Mouse (Mus musculus) neural tube, embryonic 14.5 days (tissue): Measurements from ENCODE around the gene D030056L22Rik. TPM values are rescaled to one million over a fixed set of nuclear protein-coding genes. Genes with fewer than 3 reads are reported as not detected.
A peak's percentile ranks its signal among the peaks of the same experiment; 100 is the strongest.

ENCODE experiments used
- ATAC-seq: fragments of 200-750 bp; cut with Nextera tagmentation; 2 replicates; pipeline ENCODE4 v1.8.0; 2017; ENCODE audit warnings: low read depth, mild to moderate bottlenecking, moderate TSS enrichment, moderate library complexity
- H3K27ac ChIP-seq: fragments of 300-500 bp; sonication (generic); 2 replicates; pipeline ENCODE4 v1.5.1; 2014; ENCODE audit warnings: low read depth, mild to moderate bottlenecking, control low read depth, low read length, moderate library complexity, mixed read lengths
- H3K27me3 ChIP-seq: fragments of 300-500 bp; sonication (generic); 2 replicates; pipeline ENCODE4 v1.6.1; 2014; ENCODE audit warnings: low read length; ENCODE audit not compliant: control insufficient read depth, insufficient read depth
- H3K36me3 ChIP-seq: fragments of 300-500 bp; sonication (generic); 2 replicates; pipeline ENCODE4 v1.6.1; 2014; ENCODE audit warnings: low read length, mixed read lengths; ENCODE audit not compliant: control insufficient read depth, insufficient read depth
- H3K4me1 ChIP-seq: fragments of 300-500 bp; sonication (generic); 2 replicates; pipeline ENCODE4 v1.6.1; 2014; ENCODE audit warnings: low read length; ENCODE audit not compliant: control insufficient read depth, insufficient read depth
- H3K4me2 ChIP-seq: fragments of 300-500 bp; sonication (generic); 2 replicates; pipeline ENCODE4 v1.6.1; 2014; ENCODE audit warnings: mild to moderate bottlenecking, low read depth, low read length, control low read depth
- H3K4me3 ChIP-seq: fragments of 300-500 bp; sonication (generic); 2 replicates; pipeline ENCODE4 v1.5.1; 2014; ENCODE audit warnings: low read depth, low read length, control low read depth, mixed read lengths
- H3K9ac ChIP-seq: fragments of 300-500 bp; sonication (generic); replicated peaks from 2 replicates; pipeline ENCODE4 v1.6.1; 2014; ENCODE audit warnings: low read depth, mild to moderate bottlenecking, control low read depth, low read length, mixed read lengths
- H3K9me3 ChIP-seq: fragments of 300-500 bp; sonication (generic); 2 replicates; pipeline ENCODE4 v1.6.1; 2016; ENCODE audit warnings: low read length; ENCODE audit not compliant: control insufficient read depth
- WGBS: fragments of 180-500 bp; shearing (Covaris S2); extraction: QIAGEN DNeasy Blood & Tissue Kit; methylation state at CpG from one replicate; pipeline ENCODE4 v1.1.7; 2014; 5-methylcytosine and 5-hydroxymethylcytosine counted together
- polyA plus RNA-seq: library from polyadenylated mRNA; unstranded; fragments of >200 nt; fragmentation: Nextera tagmentation; extraction: Ambion mirVana; gene quantifications from 2 replicates; pipeline ENCODE4 v1.2.1, GENCODE M21; 2014

D030056L22Rik gene
- polyA plus RNA-seq, 1 experiment from 2014 or later: 66.7 TPM

DNA sequence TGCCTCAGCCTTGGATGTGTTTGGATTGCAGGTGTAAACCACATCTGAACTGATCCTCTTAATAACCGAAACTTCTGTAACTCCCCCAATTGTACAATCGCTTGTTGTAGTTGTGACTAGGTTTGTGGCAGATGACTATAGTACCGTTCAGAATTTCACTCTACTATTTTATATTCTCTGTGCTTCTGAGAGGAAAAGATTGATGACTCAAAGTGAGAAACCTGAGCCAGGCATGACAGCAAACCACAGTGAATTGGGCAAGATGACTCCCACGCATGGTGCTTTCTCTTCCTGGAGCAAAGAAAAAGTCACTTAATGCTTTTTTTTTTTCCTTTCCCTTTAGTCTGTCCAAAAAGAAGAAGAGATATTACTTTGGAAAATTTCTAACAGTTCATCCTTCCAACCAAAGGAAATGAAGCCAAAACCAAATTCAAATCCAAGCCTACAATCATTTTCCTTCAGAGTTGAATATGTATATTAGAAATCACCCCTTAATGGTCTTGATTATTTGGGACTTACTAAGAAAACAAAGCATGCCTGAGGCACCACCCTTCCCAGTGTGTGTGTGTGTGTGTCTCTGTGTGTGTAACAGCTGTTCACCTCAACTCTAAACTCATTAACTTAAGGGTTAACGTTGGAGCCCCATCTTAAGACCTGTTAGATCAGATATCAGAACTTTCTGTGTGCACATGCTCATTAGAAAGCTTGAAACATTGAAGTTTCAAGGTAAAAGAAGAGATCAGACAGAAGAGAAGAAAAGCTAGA is 33.8 kb downstream of the D030056L22Rik start:
- H3K4me2 ChIP-seq: no peak overlapping the region
- H3K27me3 ChIP-seq: no peaks in the 10 kb centered on the region
- H3K4me1 ChIP-seq: no peaks in the 10 kb centered on the region
- no peak overlapping the region for H3K27ac ChIP-seq
- no peaks in the 10 kb centered on the region for H3K36me3 ChIP-seq
- no peaks in the 10 kb centered on the region for H3K9me3 ChIP-seq
- no peak overlapping the region for H3K9ac ChIP-seq
- no peak for ATAC-seq
- WGBS: 91% methylated on average over 5 of the region's 5 CpGs
- no peak overlapping the region for H3K4me3 ChIP-seq

DNA sequence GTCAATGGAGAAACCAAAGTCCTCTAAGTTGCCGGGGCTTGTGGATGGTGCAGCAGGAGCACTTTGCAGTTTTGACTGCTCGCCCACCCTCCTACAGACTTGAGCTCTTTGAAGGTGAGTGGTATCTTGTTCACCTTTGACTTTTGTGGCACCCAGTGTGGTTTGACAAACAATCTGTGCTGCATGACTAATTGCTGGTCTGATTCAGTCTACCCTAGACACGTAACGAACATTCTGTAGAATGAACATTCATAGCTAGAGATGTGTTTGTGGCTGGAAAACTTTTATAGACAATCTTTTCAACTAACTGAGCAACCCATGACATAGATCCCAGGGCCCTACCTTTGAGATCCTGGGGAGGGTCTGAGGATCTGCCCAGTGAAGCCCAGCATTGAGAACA is 34.4 kb downstream of the D030056L22Rik start:
- Histone ChIP-seq H3K27ac (no peak overlapping the region), H3K4me1 (no peaks in the 10 kb centered on the region), H3K36me3 (no peaks in the 10 kb centered on the region), H3K9ac (no peak overlapping the region), H3K27me3 (no peaks in the 10 kb centered on the region), H3K4me2 (no peak overlapping the region), H3K9me3 (no peaks in the 10 kb centered on the region), H3K4me3 (no peak overlapping the region)
- no peak for ATAC-seq
- WGBS: 93% methylated on average over 4 of the region's 4 CpGs

DNA sequence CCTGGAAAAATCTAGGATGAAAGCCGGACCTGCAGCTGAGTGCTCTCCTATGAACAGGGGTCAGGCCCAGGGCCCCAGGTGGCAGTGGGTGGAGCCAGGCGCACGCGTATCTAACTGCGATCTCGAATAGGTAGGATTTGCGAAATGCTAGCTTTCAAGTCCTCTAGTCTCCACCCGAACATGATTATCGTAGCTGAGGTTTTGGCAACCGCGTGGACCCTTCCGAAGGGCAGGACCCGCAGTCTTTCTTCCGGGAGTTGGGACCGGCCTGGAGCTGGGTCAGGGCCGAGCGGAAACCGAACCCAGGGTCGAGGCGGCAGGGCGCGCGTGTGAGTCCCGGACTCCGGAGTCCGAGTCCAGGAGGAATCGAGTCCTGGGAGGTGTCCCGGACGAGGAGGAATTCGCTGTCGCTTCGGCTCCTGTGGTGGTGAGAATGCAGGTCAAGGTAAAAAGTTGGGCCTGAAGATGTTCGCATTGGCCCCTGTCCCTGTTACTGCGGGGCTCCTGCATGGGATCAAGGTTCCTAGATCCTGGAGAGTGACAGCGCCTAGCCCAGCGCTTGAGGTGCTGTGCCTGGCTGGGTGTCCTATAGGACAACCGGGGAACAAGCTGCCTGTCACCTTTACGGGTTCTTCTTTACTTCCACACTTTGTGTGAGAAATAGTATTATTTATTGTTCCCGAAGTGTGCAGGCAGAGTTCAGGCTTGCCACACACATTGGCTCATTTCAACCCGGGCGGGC is 36.8 kb downstream of the D030056L22Rik start, which contains the start of gene Trpm6:
Gene Trpm6 (plus strand): TSS at position 386 of the 742 bp plus-strand sequence.
- Histone ChIP-seq H3K36me3 (no peaks in the 10 kb centered on the region), H3K4me3 (peak within 1 kb of the TSS; percentile 24; the same call in 1 of the 2 replicates), H3K9me3 (no peaks in the 10 kb centered on the region), H3K4me1 (no peaks in the 10 kb centered on the region), H3K4me2 (peak within 1 kb of the TSS; percentile 46), H3K9ac (0 out of 2 replicates have a peak within 1 kb of the TSS, but pooled peaks have one; percentile 4), H3K27ac (no peak within 1 kb of the TSS), H3K27me3 (no peaks in the 10 kb centered on the region)
- ATAC-seq: no peak
- WGBS: 7% methylated on average over 41 of the region's 41 CpGs

DNA sequence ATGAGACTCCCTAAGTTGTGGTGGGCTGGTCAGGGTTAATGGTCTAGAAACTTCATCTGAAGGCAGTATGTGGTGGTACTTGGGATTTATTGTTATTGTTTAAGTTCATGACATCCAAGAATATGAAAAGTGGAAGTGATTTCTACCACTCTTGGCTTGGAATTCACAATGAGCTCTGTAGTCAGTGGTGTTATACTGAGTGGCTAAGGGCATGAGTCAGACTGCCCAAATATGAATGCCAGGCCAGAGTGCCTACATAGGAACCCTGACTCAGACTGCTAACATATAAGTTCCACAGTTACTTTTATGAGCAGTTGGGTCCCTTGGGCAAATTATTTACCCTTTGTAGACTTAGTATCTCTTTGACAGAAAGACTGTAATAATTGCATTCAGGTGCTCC is 44.2 kb downstream of the D030056L22Rik start:
- no peaks in the 10 kb centered on the region for H3K9me3 ChIP-seq

DNA sequence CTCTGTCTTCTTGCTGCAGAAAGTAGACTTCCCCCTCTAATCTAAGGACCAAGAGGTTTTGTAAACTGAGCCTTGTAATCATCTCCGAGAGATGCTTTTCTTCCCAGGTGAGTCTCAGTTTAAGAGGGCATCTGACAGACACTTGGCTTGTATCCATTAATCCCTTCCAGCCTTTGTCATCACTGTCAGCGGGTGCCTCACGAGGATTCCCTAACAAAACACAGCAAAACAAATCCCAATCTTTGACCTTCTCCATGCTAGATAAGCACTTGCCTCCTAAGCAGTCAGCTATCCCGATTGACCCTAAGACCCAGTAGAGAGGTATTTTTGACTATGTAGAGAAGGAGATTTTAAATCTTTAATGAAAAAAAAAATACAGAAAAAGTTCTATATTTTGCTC is 44.7 kb downstream of the D030056L22Rik start:
- Histone ChIP-seq H3K27me3 (no peaks in the 10 kb centered on the region), H3K9ac (no peak overlapping the region), H3K9me3 (no peaks in the 10 kb centered on the region), H3K4me2 (no peak overlapping the region), H3K36me3 (no peaks in the 10 kb centered on the region), H3K4me1 (no peaks in the 10 kb centered on the region), H3K4me3 (no peak overlapping the region), H3K27ac (no peak overlapping the region)
- ATAC-seq: no peak
- 76% methylated on average over 4 of the region's 4 CpGs for whole genome bisulfite sequencing

More for the DNA sequence above, 44.2 kb downstream of the D030056L22Rik start:
- Histone ChIP-seq H3K27me3 (no peaks in the 10 kb centered on the region), H3K4me2 (no peak overlapping the region), H3K4me1 (no peaks in the 10 kb centered on the region), H3K4me3 (no peak overlapping the region), H3K27ac (no peak overlapping the region), H3K9ac (no peak overlapping the region), H3K36me3 (no peaks in the 10 kb centered on the region)
- ATAC-seq: no peak

DNA sequence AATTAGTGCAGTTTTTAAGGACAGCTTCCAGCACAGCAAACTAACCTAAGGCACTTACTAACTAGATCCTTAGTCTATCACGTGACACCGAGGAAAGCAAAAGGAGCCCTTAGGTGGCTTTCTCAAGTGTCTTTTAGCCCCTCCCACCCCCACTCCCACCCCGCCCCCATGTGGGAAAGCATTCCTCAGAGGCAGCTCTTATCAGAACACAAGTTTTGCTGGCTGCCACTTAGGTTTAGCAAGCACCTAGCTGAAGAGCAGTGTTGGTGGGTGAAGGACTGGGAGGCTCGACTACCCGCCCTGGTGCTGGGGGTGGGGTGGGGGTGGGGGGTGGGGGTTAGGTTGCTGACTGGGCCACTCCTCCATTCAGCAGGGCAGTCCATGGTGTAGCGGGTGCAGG is 45.3 kb downstream of the D030056L22Rik start:
- Histone ChIP-seq H3K9me3 (no peaks in the 10 kb centered on the region), H3K4me2 (no peak overlapping the region), H3K4me1 (no peaks in the 10 kb centered on the region), H3K4me3 (no peak overlapping the region), H3K27ac (no peak overlapping the region), H3K36me3 (no peaks in the 10 kb centered on the region), H3K27me3 (no peaks in the 10 kb centered on the region), H3K9ac (no peak overlapping the region)
- no peak for ATAC-seq
- WGBS: 55% methylated on average over 6 of the region's 6 CpGs

DNA sequence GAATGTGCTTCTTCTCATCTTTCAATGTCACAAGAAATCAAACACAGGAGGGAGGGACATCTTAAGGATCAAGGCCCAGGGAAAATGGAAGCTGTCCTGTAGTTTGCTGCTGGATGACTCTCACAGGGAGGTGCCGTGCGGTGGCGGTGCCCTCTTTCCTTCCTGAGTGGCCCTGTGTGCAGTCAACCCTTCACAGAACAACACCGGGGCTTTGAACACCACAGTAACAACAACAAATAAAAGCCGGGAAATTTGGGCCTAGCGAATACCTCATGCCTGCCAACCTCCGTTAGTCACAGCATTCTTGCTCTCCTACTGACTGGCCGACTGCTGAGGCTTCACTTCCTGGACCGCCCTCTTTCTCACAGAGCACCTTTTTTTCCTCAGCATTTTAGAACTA is 45.9 kb downstream of the D030056L22Rik start:
- 54% methylated on average over 9 of the region's 9 CpGs for WGBS
- no peak overlapping the region for H3K4me3 ChIP-seq
- H3K36me3 ChIP-seq: no peaks in the 10 kb centered on the region
- H3K27me3 ChIP-seq: no peaks in the 10 kb centered on the region
- H3K9ac ChIP-seq: no peak overlapping the region
- no peak overlapping the region for H3K27ac ChIP-seq
- ATAC-seq: no peak
- no peaks in the 10 kb centered on the region for H3K4me1 ChIP-seq
- H3K4me2 ChIP-seq: no peak overlapping the region
- H3K9me3 ChIP-seq: no peaks in the 10 kb centered on the region

DNA sequence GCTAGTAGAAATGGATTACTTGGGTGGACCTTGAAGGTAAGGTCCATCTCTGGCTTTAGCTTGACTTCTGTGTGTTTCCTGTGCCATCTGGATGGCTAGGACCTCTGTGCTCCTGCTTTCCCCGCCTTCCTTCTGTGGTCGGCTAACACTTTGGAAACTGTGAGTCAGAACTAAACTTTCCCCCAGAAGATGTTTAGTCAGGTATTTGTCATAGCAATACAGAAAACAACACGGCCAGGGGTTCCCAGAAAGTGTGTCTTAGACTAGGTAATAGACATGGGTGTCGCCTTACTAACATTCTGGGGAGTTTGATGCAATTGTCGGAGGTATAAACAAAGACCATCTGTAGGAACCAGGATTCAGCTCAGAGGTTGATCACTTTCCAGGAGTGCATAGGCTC is 53.4 kb downstream of the D030056L22Rik start:
- Histone ChIP-seq H3K27me3 (no peaks in the 10 kb centered on the region), H3K4me1 (no peaks in the 10 kb centered on the region), H3K9ac (no peak overlapping the region), H3K4me2 (no peak overlapping the region), H3K9me3 (no peaks in the 10 kb centered on the region), H3K27ac (no peak overlapping the region), H3K4me3 (no peak overlapping the region), H3K36me3 (no peaks in the 10 kb centered on the region)
- ATAC-seq: no peak
- WGBS: 88% methylated on average over 5 of the region's 5 CpGs
